Mouse (Mus musculus): Measurements from ENCODE around the gene Tmem132b. TPM values are rescaled to one million over a fixed set of nuclear protein-coding genes. Genes with fewer than 3 reads are reported as not detected.
"Not testable (repeated sequence)": the region's sequence is repeated elsewhere in the genome, so short reads cannot be mapped to it uniquely, and the experiment has no call there.

Gene Tmem132b
- polyA plus RNA-seq, 1 experiment = 0.02 TPM

DNA sequence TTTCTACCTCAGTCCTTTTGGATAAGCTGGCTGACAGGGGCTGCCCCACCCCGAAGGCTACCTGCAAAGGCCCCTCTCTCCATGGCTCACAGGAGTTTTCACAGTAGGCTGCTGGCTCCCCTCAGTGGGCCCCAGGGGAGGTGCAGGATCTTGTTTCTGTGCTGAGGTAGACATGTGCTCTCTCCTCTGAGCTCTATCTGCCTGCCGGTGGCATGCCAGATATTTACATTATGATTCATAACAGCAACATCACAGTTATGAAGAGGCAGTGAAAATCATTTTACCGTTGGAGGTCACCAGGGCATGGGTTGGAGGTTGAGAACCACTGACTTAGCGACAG, 43.5 kb upstream of the Tmem132b start:
- 47% methylated on average over 4 of the region's 4 CpGs for WGBS
- Histone ChIP-seq H3K27me3 (ENCODE audit: control insufficient read depth, insufficient read depth, low read length) (no peaks in the 10 kb centered on the region), H3K36me3 (ENCODE audit: control insufficient read depth, insufficient read depth, low read length) (peaks cover 4% of the 10 kb centered on the region), H3K27ac (ENCODE audit: insufficient read depth, low read length) (no peak overlapping the region), H3K4me1 (ENCODE audit: control insufficient read depth, insufficient read depth, insufficient read length) (peaks cover 18% of the 10 kb centered on the region; the same call in 1 of the 2 replicates), H3K4me3 (ENCODE audit: extremely low read depth, insufficient read depth, insufficient read length) (no peak overlapping the region)
- TF ChIP-seq POLR2A (IDR thresholded peaks at IDR 0.05; ENCODE audit: low read depth, low read length) = no peak
- TF ChIP-seq CTCF (IDR thresholded peaks at IDR 0.05; ENCODE audit: extremely low read depth, insufficient read depth, insufficient read length, insufficient replicate concordance) = peak; percentile 63; the same call in 1 of the 2 replicates
- DNase-seq (ENCODE audit: low read depth in 1 of 2, low spot score in 2 of 2) = no peak

DNA sequence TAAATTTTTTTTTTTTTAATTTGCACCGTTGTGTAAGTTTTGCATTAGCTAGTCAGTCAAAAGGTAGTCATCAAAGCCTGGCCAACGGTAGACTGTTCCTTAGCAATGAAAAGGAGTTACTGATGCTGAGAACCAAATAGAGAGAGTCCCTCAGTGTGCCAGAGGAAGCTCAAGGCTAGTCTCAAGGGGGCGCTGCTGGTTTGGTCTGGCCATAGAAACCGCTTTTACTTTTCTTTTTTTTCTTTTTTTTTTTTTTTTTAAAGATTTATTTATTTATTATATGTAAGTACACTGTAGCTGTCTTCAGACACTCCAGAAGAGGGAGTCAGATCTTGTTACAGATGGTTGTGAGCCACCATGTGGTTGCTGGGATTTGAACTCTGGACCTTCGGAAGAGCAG, 42.6 kb upstream of the Tmem132b start:
- not testable (repeated sequence) for DNase-seq (ENCODE audit: low read depth in 1 of 2, low spot score in 2 of 2); H3K36me3 ChIP-seq (ENCODE audit: control insufficient read depth, insufficient read depth, low read length); H3K27ac ChIP-seq (ENCODE audit: insufficient read depth, low read length); H3K27me3 ChIP-seq (ENCODE audit: control insufficient read depth, insufficient read depth, low read length); H3K4me3 ChIP-seq (ENCODE audit: extremely low read depth, insufficient read depth, insufficient read length)
- H3K4me1 ChIP-seq (ENCODE audit: control insufficient read depth, insufficient read depth, insufficient read length) = peaks cover 13% of the 10 kb centered on the region; the same call in 1 of the 2 replicates
- 91% methylated on average over 5 of the region's 5 CpGs for WGBS

DNA sequence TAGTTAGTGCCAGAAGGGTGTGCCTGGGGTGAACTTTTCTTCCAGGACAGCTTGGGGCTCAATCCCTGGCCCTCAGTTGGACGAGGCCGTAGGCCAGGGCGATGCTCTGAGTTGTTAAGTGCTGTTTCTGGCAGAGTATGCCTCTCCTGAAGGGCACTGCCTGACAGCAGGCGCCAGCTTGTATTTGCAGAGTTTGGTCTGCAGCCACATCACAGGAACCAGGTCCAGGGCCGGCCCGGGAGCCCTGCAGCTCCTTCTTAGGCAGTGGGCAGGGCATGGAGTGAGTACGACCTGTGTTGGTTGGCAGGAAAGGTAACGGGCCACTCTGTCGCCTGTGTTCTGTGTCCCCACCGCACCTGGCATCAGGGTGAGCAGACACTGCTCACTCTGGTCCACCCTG, 40.5 kb upstream of the Tmem132b start:
- no peak overlapping the region for H3K27ac ChIP-seq (ENCODE audit: insufficient read depth, low read length)

DNA sequence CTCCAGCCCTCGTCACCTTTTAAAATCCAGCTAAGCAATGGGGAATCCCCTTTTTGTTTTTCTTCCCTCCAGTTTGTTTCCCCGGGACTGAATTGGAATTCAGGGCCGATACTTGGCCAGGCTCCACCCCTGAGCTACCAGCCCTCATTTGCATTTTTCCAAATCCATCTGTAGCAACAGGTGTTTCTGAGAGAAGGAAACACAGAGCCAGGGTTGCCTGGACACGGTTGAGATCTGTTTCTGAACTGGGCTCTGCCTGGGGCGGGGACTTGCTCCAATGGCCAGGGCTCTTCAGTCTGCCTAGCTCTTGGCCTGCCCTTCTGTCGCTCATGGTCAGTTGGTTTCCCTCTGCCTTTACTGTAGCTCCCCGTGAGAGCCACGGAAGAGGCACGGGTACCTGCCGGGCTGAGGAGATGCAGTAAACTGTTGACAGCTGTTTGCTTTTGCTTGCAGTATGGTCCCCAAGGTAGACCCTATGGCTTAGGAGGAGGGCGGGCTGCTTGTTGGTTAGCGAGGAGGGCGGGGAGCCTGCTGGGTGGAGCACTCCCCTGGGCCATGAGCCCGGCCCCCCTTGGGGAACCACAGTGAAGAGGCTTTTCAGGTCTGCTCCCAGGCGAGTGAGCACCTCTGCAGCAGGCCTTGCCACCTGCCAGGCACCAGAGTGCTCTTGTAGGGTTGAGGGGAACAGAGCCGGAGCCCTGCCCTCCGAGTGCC, 39.0 kb upstream of the Tmem132b start:
- H3K4me1 ChIP-seq (ENCODE audit: control insufficient read depth, insufficient read depth, insufficient read length) = peaks cover 3% of the 10 kb centered on the region; the same call in 1 of the 2 replicates
- peaks cover 9% of the 10 kb centered on the region for H3K36me3 ChIP-seq (ENCODE audit: control insufficient read depth, insufficient read depth, low read length)
- WGBS = 84% methylated on average over 17 of the region's 17 CpGs
- TF ChIP-seq CTCF (IDR thresholded peaks at IDR 0.05; ENCODE audit: extremely low read depth, insufficient read depth, insufficient read length, insufficient replicate concordance) (no peak), POLR2A (IDR thresholded peaks at IDR 0.05; ENCODE audit: low read depth, low read length) (no peak)
- no peak overlapping the region for H3K27ac ChIP-seq (ENCODE audit: insufficient read depth, low read length)
- DNase-seq (ENCODE audit: low read depth in 1 of 2, low spot score in 2 of 2) = no peak
- no peak overlapping the region for H3K4me3 ChIP-seq (ENCODE audit: extremely low read depth, insufficient read depth, insufficient read length)
- no peaks in the 10 kb centered on the region for H3K27me3 ChIP-seq (ENCODE audit: control insufficient read depth, insufficient read depth, low read length)

More for the DNA sequence above, 40.5 kb upstream of the Tmem132b start:
- peaks cover 9% of the 10 kb centered on the region for H3K36me3 ChIP-seq (ENCODE audit: control insufficient read depth, insufficient read depth, low read length)
- DNase-seq (ENCODE audit: low read depth in 1 of 2, low spot score in 2 of 2) = no peak
- no peaks in the 10 kb centered on the region for H3K27me3 ChIP-seq (ENCODE audit: control insufficient read depth, insufficient read depth, low read length)
- TF ChIP-seq POLR2A (IDR thresholded peaks at IDR 0.05; ENCODE audit: low read depth, low read length) (no peak), CTCF (IDR thresholded peaks at IDR 0.05; ENCODE audit: extremely low read depth, insufficient read depth, insufficient read length, insufficient replicate concordance) (no peak)
- no peak overlapping the region for H3K4me3 ChIP-seq (ENCODE audit: extremely low read depth, insufficient read depth, insufficient read length)
- H3K4me1 ChIP-seq (ENCODE audit: control insufficient read depth, insufficient read depth, insufficient read length) = peaks cover 4% of the 10 kb centered on the region; the same call in 1 of the 2 replicates
- 95% methylated on average over 10 of the region's 10 CpGs for WGBS

DNA sequence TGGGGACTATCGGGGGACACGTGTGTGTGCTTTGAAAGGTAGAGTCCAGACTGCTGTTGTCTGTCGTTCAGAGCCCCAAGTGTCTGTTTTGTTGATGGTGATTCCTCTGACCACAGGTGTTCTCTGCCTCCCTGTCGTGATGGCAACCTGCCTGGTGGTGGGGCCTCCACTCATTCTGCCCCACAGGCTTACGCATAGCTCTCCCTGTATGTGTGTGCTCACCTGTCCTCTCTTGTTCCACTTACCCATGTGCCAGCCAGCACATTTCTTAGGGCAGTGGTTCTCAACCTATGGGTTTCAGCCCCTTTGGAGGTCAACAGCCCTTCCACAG, 38.5 kb upstream of the Tmem132b start:
- H3K36me3 ChIP-seq (ENCODE audit: control insufficient read depth, insufficient read depth, low read length) = peaks cover 9% of the 10 kb centered on the region
- DNase-seq (ENCODE audit: low read depth in 1 of 2, low spot score in 2 of 2) = no peak
- no peak for TF ChIP-seq POLR2A (IDR thresholded peaks at IDR 0.05; ENCODE audit: low read depth, low read length)
- no peak for TF ChIP-seq CTCF (IDR thresholded peaks at IDR 0.05; ENCODE audit: extremely low read depth, insufficient read depth, insufficient read length, insufficient replicate concordance)
- no peaks in the 10 kb centered on the region for H3K27me3 ChIP-seq (ENCODE audit: control insufficient read depth, insufficient read depth, low read length)
- 93% methylated on average over 5 of the region's 5 CpGs for WGBS
- no peaks in the 10 kb centered on the region for H3K4me1 ChIP-seq (ENCODE audit: control insufficient read depth, insufficient read depth, insufficient read length)
- H3K27ac ChIP-seq (ENCODE audit: insufficient read depth, low read length) = no peak overlapping the region
- H3K4me3 ChIP-seq (ENCODE audit: extremely low read depth, insufficient read depth, insufficient read length) = no peak overlapping the region

DNA sequence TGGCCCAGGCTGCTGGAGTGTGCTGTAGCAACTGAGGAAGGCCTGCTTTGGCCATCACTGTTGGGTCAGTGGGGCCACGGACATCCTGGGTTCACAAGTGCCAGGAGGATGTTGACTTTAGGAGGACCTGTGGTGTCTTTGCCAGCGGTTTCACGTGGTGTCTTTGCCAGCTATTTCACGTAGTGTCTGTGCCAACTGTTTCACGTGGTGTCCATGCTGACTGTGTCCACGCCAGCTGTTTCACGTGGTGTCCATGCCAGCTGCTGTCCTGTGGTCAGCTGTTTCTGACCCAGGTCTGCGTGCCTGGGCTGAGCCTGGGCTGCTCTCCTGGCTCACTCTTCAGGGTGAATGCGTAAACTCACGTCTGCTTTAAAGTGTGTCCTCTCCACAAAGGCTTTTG, 35.9 kb upstream of the Tmem132b start:
- no peak for DNase-seq (ENCODE audit: low read depth in 1 of 2, low spot score in 2 of 2)
- WGBS = 89% methylated on average over 10 of the region's 10 CpGs
- H3K36me3 ChIP-seq (ENCODE audit: control insufficient read depth, insufficient read depth, low read length) = peaks cover 7% of the 10 kb centered on the region
- H3K27me3 ChIP-seq (ENCODE audit: control insufficient read depth, insufficient read depth, low read length) = no peaks in the 10 kb centered on the region
- H3K27ac ChIP-seq (ENCODE audit: insufficient read depth, low read length) = no peak overlapping the region
- no peaks in the 10 kb centered on the region for H3K4me1 ChIP-seq (ENCODE audit: control insufficient read depth, insufficient read depth, insufficient read length)
- no peak overlapping the region for H3K4me3 ChIP-seq (ENCODE audit: extremely low read depth, insufficient read depth, insufficient read length)
- TF ChIP-seq POLR2A (IDR thresholded peaks at IDR 0.05; ENCODE audit: low read depth, low read length) = no peak
- TF ChIP-seq CTCF (IDR thresholded peaks at IDR 0.05; ENCODE audit: extremely low read depth, insufficient read depth, insufficient read length, insufficient replicate concordance) = no peak

DNA sequence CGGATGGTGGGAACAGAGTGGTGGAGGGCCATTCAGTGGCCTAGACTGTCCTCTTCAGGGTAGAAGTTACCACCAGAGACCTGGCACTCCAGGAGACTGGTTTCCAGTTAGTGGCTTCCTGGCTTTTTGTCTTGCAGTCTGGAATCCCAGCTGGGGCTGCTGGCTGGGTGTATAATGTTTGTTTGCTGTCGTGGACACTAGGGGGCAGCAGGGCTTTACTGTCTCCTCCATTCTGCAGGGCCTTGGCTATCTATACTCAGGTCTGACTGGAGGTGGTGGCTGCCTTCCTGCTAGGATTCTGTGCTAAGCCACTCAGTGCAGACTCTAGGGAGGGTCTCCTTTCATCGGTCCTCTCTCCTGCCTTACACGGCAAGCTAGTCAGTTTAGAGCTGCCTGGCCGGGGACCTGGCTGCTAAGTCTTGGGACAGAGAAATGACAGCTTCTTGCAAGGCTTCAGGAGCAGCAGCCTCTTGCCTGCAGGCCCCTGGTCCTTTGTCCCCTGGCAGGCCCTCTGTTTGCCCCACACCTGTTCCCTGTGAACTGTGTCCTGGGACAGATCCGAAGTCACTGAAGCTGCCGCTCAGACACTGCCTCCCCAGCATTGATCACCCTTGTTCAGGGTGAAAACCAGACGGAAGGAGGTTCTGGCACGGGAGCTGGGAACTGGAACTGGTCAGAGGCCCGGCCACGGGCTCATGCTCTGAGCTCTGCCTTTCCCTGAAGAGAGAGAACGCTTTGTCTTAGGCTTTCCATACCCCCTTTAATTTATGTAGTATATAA, 33.6 kb upstream of the Tmem132b start:
- Histone ChIP-seq H3K4me3 (ENCODE audit: extremely low read depth, insufficient read depth, insufficient read length) (no peak overlapping the region), H3K36me3 (ENCODE audit: control insufficient read depth, insufficient read depth, low read length) (peaks cover 6% of the 10 kb centered on the region), H3K27me3 (ENCODE audit: control insufficient read depth, insufficient read depth, low read length) (no peaks in the 10 kb centered on the region), H3K4me1 (ENCODE audit: control insufficient read depth, insufficient read depth, insufficient read length) (no peaks in the 10 kb centered on the region), H3K27ac (ENCODE audit: insufficient read depth, low read length) (no peak overlapping the region)
- TF ChIP-seq POLR2A (IDR thresholded peaks at IDR 0.05; ENCODE audit: low read depth, low read length) (no peak), CTCF (IDR thresholded peaks at IDR 0.05; ENCODE audit: extremely low read depth, insufficient read depth, insufficient read length, insufficient replicate concordance) (peak; percentile 32; the same call in 1 of the 2 replicates)
- WGBS = 82% methylated on average over 12 of the region's 12 CpGs
- peak in 1 of 2 experiments; percentile 38 for DNase-seq (ENCODE audit: low read depth in 1 of 2, low spot score in 2 of 2)
